ENCODE assay signal across 8 mouse cellular contexts in genomic region chr12:95692948-95693650, GRCm38 (mm10). TPM values are rescaled to one million over a fixed set of nuclear protein-coding genes. Genes with fewer than 3 reads are reported as not detected.
DNase-seq lines count a peak whose midpoint lies in the region; ATAC-seq and TF ChIP-seq lines count a peak whose summit lies in the region.

No protein-coding gene starts in this region.

- peak overlapping the region; percentile 92 for H3K27ac ChIP-seq in embryonic facial prominence, embryonic 14.5 days (replicated peaks; ENCODE audit: low read depth, low read length)
- peak overlapping the region; percentile 93 for H3K27ac ChIP-seq in hindbrain, embryonic 15.5 days (replicated peaks)
- peak overlapping the region; percentile 88 for H3K27ac ChIP-seq in midbrain, postnatal 0 days (ENCODE audit: low read depth, low read length)

- H3K36me3 ChIP-seq in embryonic facial prominence, embryonic 14.5 days (ENCODE audit: control insufficient read depth, insufficient read depth, low read length) = no peaks in the 10 kb centered on the region
- no peaks in the 10 kb centered on the region for H3K36me3 ChIP-seq in hindbrain, embryonic 15.5 days
- no peaks in the 10 kb centered on the region for H3K36me3 ChIP-seq in midbrain, postnatal 0 days (ENCODE audit: insufficient read depth, low read length)

- peak overlapping the region; percentile 91 for H3K9ac ChIP-seq in embryonic facial prominence, embryonic 14.5 days (ENCODE audit: low read depth, low read length)
- peak overlapping the region; percentile 75 for H3K9ac ChIP-seq in hindbrain, embryonic 15.5 days
- peak overlapping the region; percentile 86 for H3K9ac ChIP-seq in midbrain, postnatal 0 days (replicated peaks; ENCODE audit: low read length, poor library complexity, severe bottlenecking)

- peak overlapping the region; percentile 82 for H3K4me3 ChIP-seq in embryonic facial prominence, embryonic 14.5 days (ENCODE audit: low read depth, low read length)
- peak overlapping the region; percentile 91 for H3K4me3 ChIP-seq in hindbrain, embryonic 15.5 days
- peak overlapping the region; percentile 90 for H3K4me3 ChIP-seq in midbrain, postnatal 0 days (ENCODE audit: low read depth, low read length)

- peak; percentile 10 for DNase-seq in gastrocnemius, postnatal 10 days
- no peak for DNase-seq in gastrocnemius, postnatal 14 days
- DNase-seq in 3T3-L1 (ENCODE audit: low read depth, low spot score) = peak; percentile 36
- DNase-seq in embryonic facial prominence, embryonic 14.5 days (ENCODE audit: low spot score) = no peak
- DNase-seq in midbrain, postnatal 0 days (ENCODE audit: low spot score) = peak; percentile 21
- no peak for DNase-seq in urinary bladder, adult 2 months (ENCODE audit: low spot score)
- DNase-seq in cerebellum, adult 18-20 months = no peak

- H3K9me3 ChIP-seq in embryonic facial prominence, embryonic 14.5 days (ENCODE audit: control insufficient read depth, low read length) = no peaks in the 10 kb centered on the region
- no peaks in the 10 kb centered on the region for H3K9me3 ChIP-seq in hindbrain, embryonic 15.5 days
- no peaks in the 10 kb centered on the region for H3K9me3 ChIP-seq in midbrain, postnatal 0 days (ENCODE audit: low read length)

- H3K27me3 ChIP-seq in embryonic facial prominence, embryonic 14.5 days (replicated peaks; ENCODE audit: control insufficient read depth, insufficient read depth, low read length) = no peaks in the 10 kb centered on the region; the same call in 1 of the 2 replicates
- H3K27me3 ChIP-seq in hindbrain, embryonic 15.5 days = no peaks in the 10 kb centered on the region
- no peaks in the 10 kb centered on the region for H3K27me3 ChIP-seq in midbrain, postnatal 0 days (ENCODE audit: insufficient read depth, low read length)

- H3K4me2 ChIP-seq in embryonic facial prominence, embryonic 14.5 days (ENCODE audit: low read depth, low read length) = peak overlapping the region; percentile 87
- H3K4me2 ChIP-seq in hindbrain, embryonic 15.5 days = peak overlapping the region; percentile 71
- H3K4me2 ChIP-seq in midbrain, postnatal 0 days (ENCODE audit: low read depth, low read length, poor library complexity, severe bottlenecking) = peak overlapping the region; percentile 82

- TF ChIP-seq CTCF in midbrain, postnatal 0 days (IDR thresholded peaks at IDR 0.05) = no peak

- 4% methylated on average over 13 of the region's 13 CpGs for WGBS in embryonic facial prominence, embryonic 14.5 days
- 2% methylated on average over 13 of the region's 13 CpGs for WGBS in hindbrain, embryonic 15.5 days
- 5% methylated on average over 13 of the region's 13 CpGs for WGBS in midbrain, postnatal 0 days

- peaks cover 10% of the 10 kb centered on the region for H3K4me1 ChIP-seq in embryonic facial prominence, embryonic 14.5 days (ENCODE audit: control insufficient read depth, insufficient read depth, low read length)
- H3K4me1 ChIP-seq in hindbrain, embryonic 15.5 days (replicated peaks) = peaks cover 22% of the 10 kb centered on the region
- H3K4me1 ChIP-seq in midbrain, postnatal 0 days (ENCODE audit: insufficient read depth, low read length) = peaks cover 3% of the 10 kb centered on the region

- intact Hi-C loops in gastrocnemius, postnatal 14 days (cut with DNase I; ENCODE audit: low total_unique reads) = no loop called here

- ATAC-seq in embryonic facial prominence, embryonic 14.5 days (ENCODE audit: low read depth) = no peak
- ATAC-seq in hindbrain, embryonic 15.5 days (ENCODE audit: low FRiP score, low read depth) = no peak
- ATAC-seq in midbrain, postnatal 0 days (ENCODE audit: low FRiP score) = no peak

RNA-seq across cellular contexts. Expression of gene Flrt2, which starts 1.1 kb away (rescaled TPM):
- total RNA-seq in gastrocnemius, postnatal 10 days (2021) = 10 to 100 TPM; 13.6 to 19.0 TPM
- total RNA-seq in gastrocnemius, postnatal 14 days (2021) = 10 to 100 TPM in 1 of 2 experiments, 1 to 10 TPM in 1; 6.3 to 10.9 TPM
- 42.9 and 46.4 TPM in 2 replicates for polyA plus RNA-seq in embryonic facial prominence, embryonic 14.5 days (2014; fragmentation: Nextera tagmentation; extraction: Ambion mirVana)
- polyA plus RNA-seq in hindbrain, embryonic 15.5 days (2015; fragmentation: Nextera tagmentation; extraction: Ambion mirVana) = 24.7 and 26.9 TPM in 2 replicates
- 44.6 and 49.0 TPM in 2 replicates for total RNA-seq in midbrain, postnatal 0 days (2014; rRNA removed)
- polyA plus RNA-seq in midbrain, postnatal 0 days (2015; fragmentation: Nextera tagmentation; extraction: Ambion mirVana) = 12.3 and 12.8 TPM in 2 replicates
- 9.5 and 11.7 TPM in 2 replicates for polyA plus RNA-seq in urinary bladder, adult 2 months (2012; rRNA removed)

Comparison
In these comparisons a context has a peak if more than half of its experiments do, and no peak if none do; other contexts are left out.
1. DNase-seq: peak in gastrocnemius, postnatal 10 days (single experiment), 3T3-L1 (single experiment) and midbrain, postnatal 0 days (single experiment); none in gastrocnemius, postnatal 14 days (single experiment), embryonic facial prominence, embryonic 14.5 days (single experiment), urinary bladder, adult 2 months (single experiment) and cerebellum, adult 18-20 months (0 of 2).
2. Peak in every context shown above with its lines, with median percentiles within 50 percentile points of each other: H3K27ac ChIP-seq, H3K4me2 ChIP-seq, H3K4me3 ChIP-seq and H3K9ac ChIP-seq.